10 mouse cellular contexts compared by ENCODE assay signal in the genomic region with DNA sequence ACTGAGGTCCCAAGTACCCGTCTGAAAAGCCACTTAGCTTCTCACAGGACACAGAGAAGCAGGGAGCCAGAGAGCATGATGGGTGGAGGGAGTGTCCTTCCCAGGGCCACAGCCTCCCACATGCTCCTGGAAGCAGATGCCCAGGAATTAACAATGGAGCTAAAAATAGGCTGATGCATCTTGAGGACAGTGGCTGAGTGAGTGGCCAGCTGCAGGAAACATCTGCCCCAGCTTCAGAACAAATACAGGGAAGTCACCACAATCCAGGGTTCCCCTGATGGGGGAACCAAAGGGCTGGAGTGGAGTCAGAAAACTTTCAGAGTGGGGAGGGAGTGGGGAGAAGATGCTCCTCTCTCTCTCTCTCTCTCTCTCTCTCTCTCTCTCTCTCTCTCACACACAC. TPM values are rescaled to one million over a fixed set of nuclear protein-coding genes. Genes with fewer than 3 reads are reported as not detected.
A peak's percentile ranks its signal among the peaks of the same experiment; 100 is the strongest.
DNase-seq lines count a peak whose midpoint lies in the region; ATAC-seq lines count a peak whose summit lies in the region.
"Had no signal": no experiment of that assay in that cellular context is flagged by ENCODE, and none has a peak within 500 bp of the region (broad histone marks: within the 10 kb centered on the region; RNA-seq: fewer than 3 reads in every experiment).

No protein-coding gene starts in this region.

- 40% methylated on average over 1 of the region's 1 CpGs for WGBS in heart, embryonic 11.5 days (ENCODE audit: insufficient replicate concordance)

- no peak overlapping the region for H3K9ac ChIP-seq in heart, embryonic 11.5 days (ENCODE audit: low read depth, low read length)
- H3K9ac ChIP-seq: embryonic facial prominence, embryonic 12.5 days; neural tube, embryonic 15.5 days had no signal

- ATAC-seq in heart, embryonic 11.5 days (replicated peaks; ENCODE audit: insufficient number of reproducible peaks, low FRiP score, low TSS enrichment), result no peak

- H3K4me2 ChIP-seq in heart, embryonic 11.5 days, result no peak overlapping the region
- H3K4me2 ChIP-seq: embryonic facial prominence, embryonic 12.5 days; neural tube, embryonic 15.5 days had no signal

- H3K4me1 ChIP-seq in heart, embryonic 11.5 days (ENCODE audit: control insufficient read depth, insufficient read depth, low read length), result peaks cover 23% of the 10 kb centered on the region

- intact Hi-C loops in left cerebral cortex, postnatal 25 days (cut with DNase I), result no loop called here
- intact Hi-C loops in left cerebral cortex, postnatal 14 days (cut with DNase I), result no loop called here

- H3K27ac ChIP-seq in heart, embryonic 11.5 days (ENCODE audit: low read depth, low read length), result no peak overlapping the region
- H3K27ac ChIP-seq: embryonic facial prominence, embryonic 12.5 days; neural tube, embryonic 15.5 days had no signal

- H3K9me3 ChIP-seq in heart, embryonic 11.5 days (replicated peaks; ENCODE audit: control insufficient read depth, low read length), result no peaks in the 10 kb centered on the region
- H3K9me3 ChIP-seq: embryonic facial prominence, embryonic 12.5 days; neural tube, embryonic 15.5 days had no signal

- H3K36me3 ChIP-seq in heart, embryonic 11.5 days (ENCODE audit: control insufficient read depth, insufficient read depth, low read length), result no peaks in the 10 kb centered on the region
- H3K36me3 ChIP-seq: embryonic facial prominence, embryonic 12.5 days; neural tube, embryonic 15.5 days had no signal

- H3K4me3 ChIP-seq in heart, embryonic 11.5 days (ENCODE audit: low read depth, low read length), result no peak overlapping the region
- H3K4me3 ChIP-seq: embryonic facial prominence, embryonic 12.5 days; neural tube, embryonic 15.5 days had no signal

- peak; percentile 99 for DNase-seq in heart, adult 11 months
- peak; percentile 57 for DNase-seq in 3T3-L1 (ENCODE audit: low read depth, low spot score)
- DNase-seq in adipocyte (ENCODE audit: low spot score), result peak; percentile 57
- DNase-seq in kidney, postnatal 14 days, result peak; percentile 70
- DNase-seq in spleen, postnatal 4 days (ENCODE audit: low spot score in 2 of 2), result no peak
- no peak for DNase-seq in left cerebral cortex, postnatal 25 days (ENCODE audit: low spot score in 2 of 2)
- no peak for DNase-seq in left cerebral cortex, postnatal 14 days (ENCODE audit: low spot score in 2 of 2)

- no peaks in the 10 kb centered on the region for H3K27me3 ChIP-seq in heart, embryonic 11.5 days (ENCODE audit: control insufficient read depth, insufficient read depth, low read length)
- H3K27me3 ChIP-seq: embryonic facial prominence, embryonic 12.5 days; neural tube, embryonic 15.5 days had no signal

RNA-seq across cellular contexts. Expression of gene Pald1, which starts 17.4 kb away (rescaled TPM):
- 17.5 and 22.5 TPM in 2 replicates for polyA plus RNA-seq in heart, embryonic 11.5 days (2014; fragmentation: Nextera tagmentation; extraction: Ambion mirVana)
- total RNA-seq in left cerebral cortex, postnatal 25 days (2021), result 10 to 100 TPM in 1 of 2 experiments, 1 to 10 TPM in 1; 9.0 to 10.2 TPM
- 10 to 100 TPM; 15.0 to 15.1 TPM for total RNA-seq in left cerebral cortex, postnatal 14 days (2021)

RNA-seq across cellular contexts. Expression of gene Nodal, which starts 51.9 kb away (rescaled TPM):
- not detected in 2 replicates for polyA plus RNA-seq in heart, embryonic 11.5 days (2014; fragmentation: Nextera tagmentation; extraction: Ambion mirVana)
- total RNA-seq in left cerebral cortex, postnatal 25 days (2021), result under 1 TPM; 0.21 to 0.28 TPM
- under 1 TPM; 0.25 to 0.33 TPM for total RNA-seq in left cerebral cortex, postnatal 14 days (2021)

Comparison
In these comparisons a context has a peak if more than half of its experiments do, and no peak if none do; other contexts are left out.
1. DNase-seq: peak in heart, adult 11 months (single experiment), 3T3-L1 (single experiment), adipocyte (single experiment) and kidney, postnatal 14 days (single experiment); none in spleen, postnatal 4 days (0 of 2), left cerebral cortex, postnatal 25 days (0 of 2) and left cerebral cortex, postnatal 14 days (0 of 2).